Mouse (Mus musculus): ENCODE measurements around the gene Fam210b.

Fam210b gene

GRCm38 (mm10) chr2:172353218-172353617 is 7.9 kb downstream of the Fam210b start:
- DNase-seq: no peak

GRCm38 (mm10) chr2:172354761-172355160 is 9.4 kb downstream of the Fam210b start:
- DNase-seq: no peak

GRCm38 (mm10) chr2:172355833-172356232 is 10.5 kb downstream of the Fam210b start:
- DNase-seq: no peak

- no peak for DNase-seq
These were observed 17.8 kb downstream of the Fam210b start for GRCm38 (mm10) chr2:172363176-172363575.

GRCm38 (mm10) chr2:172370411-172371223 is 25.3 kb downstream of the Fam210b start, which contains the start of the genes Aurka and Cstf1:
Gene Aurka, minus strand, starts transcription at chr2:172370535.
Gene Cstf1, plus strand, starts transcription at chr2:172370681.
- DNase-seq: peak; percentile 94 to 95

GRCm38 (mm10) chr2:172371258-172371657 is 25.9 kb downstream of the Fam210b start:
- no peak for DNase-seq

GRCm38 (mm10) chr2:172376551-172376950 is 31.2 kb downstream of the Fam210b start:
- DNase-seq: no peak

- no peak for DNase-seq
These were observed 31.7 kb downstream of the Fam210b start for GRCm38 (mm10) chr2:172376999-172377515.

- DNase-seq: peak; percentile 63 to 64
These were observed 33.0 kb downstream of the Fam210b start for GRCm38 (mm10) chr2:172378332-172378731.

GRCm38 (mm10) chr2:172380513-172380912 is 35.1 kb downstream of the Fam210b start:
- no peak for DNase-seq

- no peak for DNase-seq
These were observed 36.0 kb downstream of the Fam210b start for GRCm38 (mm10) chr2:172381341-172381740.

- no peak for DNase-seq
These were observed 36.5 kb downstream of the Fam210b start for GRCm38 (mm10) chr2:172381898-172382297.

GRCm38 (mm10) chr2:172384715-172385114 is 39.4 kb downstream of the Fam210b start:
- no peak for DNase-seq

- no peak for DNase-seq
These were observed 45.0 kb downstream of the Fam210b start for GRCm38 (mm10) chr2:172390341-172390740.

- no peak for DNase-seq
These were observed 46.7 kb downstream of the Fam210b start for GRCm38 (mm10) chr2:172392041-172392521.

- peak; percentile 74 to 83 for DNase-seq
These were observed 48.2 kb downstream of the Fam210b start, which contains the start of gene Cass4 for GRCm38 (mm10) chr2:172393391-172394051. Gene Cass4, plus strand, starts transcription at chr2:172393794.

GRCm38 (mm10) chr2:172394052-172394392 is 48.7 kb downstream of the Fam210b start:
- DNase-seq: no peak

GRCm38 (mm10) chr2:172394671-172395070 is 49.3 kb downstream of the Fam210b start:
- DNase-seq: no peak

- peak in 1 of 2 experiments; percentile 49 for DNase-seq
These were observed 50.6 kb downstream of the Fam210b start for GRCm38 (mm10) chr2:172395961-172396360.

- peak; percentile 34 to 40 for DNase-seq
These were observed 54.5 kb downstream of the Fam210b start for GRCm38 (mm10) chr2:172399901-172400300.

GRCm38 (mm10) chr2:172401116-172401825 is 55.9 kb downstream of the Fam210b start:
- peak; percentile 52 to 62 for DNase-seq

- DNase-seq: no peak
These were observed 58.9 kb downstream of the Fam210b start for GRCm38 (mm10) chr2:172404239-172404638.

- DNase-seq: no peak
These were observed 59.6 kb downstream of the Fam210b start for GRCm38 (mm10) chr2:172405011-172405410.

Measured in lung, postnatal 4 days (tissue).